Mouse (Mus musculus): ENCODE measurements at regions not wholly inside any gene's neighbourhood (a gene's known extent, or its start where the extent isn't known, plus 50 kb on each side); places are given as distances from the start of the nearest gene placed in this dataset.

- no peak for TF ChIP-seq CTCF (IDR thresholded peaks at IDR 0.05; ENCODE audit: borderline replicate concordance, extremely low read depth, insufficient read depth, insufficient read length)
- no peak for TF ChIP-seq POLR2A (IDR thresholded peaks at IDR 0.05; ENCODE audit: borderline replicate concordance, extremely low read depth, insufficient read depth, insufficient read length, poor library complexity, severe bottlenecking)
Observed at GRCm38 (mm10) chr2:116424131-116424530, 358.5 kb upstream of the Meis2 start.

Measured in brain, embryonic 14.5 days (tissue).